Mouse (Mus musculus): ENCODE data around the gene Bcar3. TPM values are rescaled to one million over a fixed set of nuclear protein-coding genes. Genes with fewer than 3 reads are reported as not detected.

The Bcar3 gene
- polyA plus RNA-seq, 1 experiment from 2014 or later: 7.9 TPM

GRCm38 (mm10) chr3:122478735-122479134 lies 184.8 kb downstream of the Bcar3 start:
- WGBS: 76% methylated on average over 3 of the region's 3 CpGs
- Histone ChIP-seq H3K27ac (no peak overlapping the region), H3K36me3 (no peaks in the 10 kb centered on the region), H3K4me1 (replicated peaks) (peaks cover 81% of the 10 kb centered on the region), H3K4me3 (no peak overlapping the region), H3K27me3 (no peaks in the 10 kb centered on the region), H3K9me3 (no peaks in the 10 kb centered on the region), H3K9ac (no peak overlapping the region), H3K4me2 (no peak overlapping the region)
- no peak for ATAC-seq (ENCODE audit: low FRiP score)

GRCm38 (mm10) chr3:122480065-122480675 lies 186.2 kb downstream of the Bcar3 start:
- Histone ChIP-seq H3K4me2 (no peak overlapping the region), H3K9me3 (no peaks in the 10 kb centered on the region), H3K27ac (no peak overlapping the region), H3K9ac (no peak overlapping the region), H3K4me1 (replicated peaks) (peaks cover 80% of the 10 kb centered on the region), H3K36me3 (no peaks in the 10 kb centered on the region), H3K4me3 (no peak overlapping the region), H3K27me3 (no peaks in the 10 kb centered on the region)
- peak; percentile 57 for ATAC-seq (ENCODE audit: low FRiP score)
- WGBS: 35% methylated on average over 8 of the region's 8 CpGs

- Histone ChIP-seq H3K27ac (0 out of 2 replicates have a peak overlapping the region, but pooled peaks have one; percentile 13), H3K4me3 (no peak overlapping the region), H3K9me3 (no peaks in the 10 kb centered on the region), H3K36me3 (no peaks in the 10 kb centered on the region), H3K4me1 (replicated peaks) (peaks cover 72% of the 10 kb centered on the region), H3K27me3 (no peaks in the 10 kb centered on the region), H3K9ac (no peak overlapping the region), H3K4me2 (no peak overlapping the region)
- ATAC-seq (ENCODE audit: low FRiP score): no peak
- WGBS: 21% methylated on average over 5 of the region's 5 CpGs
Measured at GRCm38 (mm10) chr3:122480986-122481385, 187.1 kb downstream of the Bcar3 start.

DNA sequence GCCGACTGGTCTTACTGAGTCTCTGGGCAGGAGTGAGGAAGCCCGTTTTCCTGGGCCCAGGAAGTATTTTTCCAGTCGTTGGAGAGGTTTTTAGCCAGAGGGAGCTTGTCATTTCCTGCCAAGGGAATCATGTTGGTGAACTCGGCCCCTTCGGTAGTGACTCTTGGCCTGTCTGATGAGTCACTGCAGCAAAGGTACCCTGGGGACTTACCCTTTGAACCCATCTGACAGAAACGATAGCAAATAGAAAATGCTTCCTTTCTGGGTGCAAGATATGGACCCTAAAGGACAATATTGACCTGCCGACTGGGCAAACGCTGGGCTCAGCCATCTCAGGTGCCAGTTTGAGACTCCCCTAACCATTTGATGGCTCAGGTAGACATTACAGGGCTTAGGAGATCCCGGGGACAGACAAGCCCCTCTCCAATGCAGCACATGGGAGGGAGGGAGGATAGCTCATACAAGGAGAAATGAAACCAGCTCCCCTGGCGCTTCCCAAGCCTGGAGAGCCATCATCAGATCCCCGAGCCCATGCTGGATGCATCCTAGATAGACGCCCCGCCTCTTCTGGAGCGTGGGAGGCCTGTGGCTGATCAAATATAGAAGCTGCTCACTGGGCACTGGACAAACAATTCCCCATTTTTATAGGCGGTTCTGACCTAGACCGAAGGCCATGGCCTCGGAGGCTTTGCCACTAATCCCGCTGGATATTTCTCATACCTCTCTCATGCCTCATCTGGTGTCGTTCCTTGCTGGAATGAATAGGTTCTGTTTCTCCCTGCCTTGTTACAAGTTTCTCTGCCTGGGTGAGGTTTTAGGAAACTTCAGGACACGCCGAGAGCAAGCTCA lies 188.2 kb downstream of the Bcar3 start:
- H3K4me2 ChIP-seq: no peak overlapping the region
- 81% methylated on average over 21 of the region's 21 CpGs for WGBS
- H3K27me3 ChIP-seq: no peaks in the 10 kb centered on the region
- no peak overlapping the region for H3K27ac ChIP-seq
- H3K9me3 ChIP-seq: no peaks in the 10 kb centered on the region
- H3K4me3 ChIP-seq: no peak overlapping the region
- no peak for ATAC-seq (ENCODE audit: low FRiP score)
- peaks cover 61% of the 10 kb centered on the region for H3K4me1 ChIP-seq (replicated peaks)
- H3K36me3 ChIP-seq: no peaks in the 10 kb centered on the region
- no peak overlapping the region for H3K9ac ChIP-seq

DNA sequence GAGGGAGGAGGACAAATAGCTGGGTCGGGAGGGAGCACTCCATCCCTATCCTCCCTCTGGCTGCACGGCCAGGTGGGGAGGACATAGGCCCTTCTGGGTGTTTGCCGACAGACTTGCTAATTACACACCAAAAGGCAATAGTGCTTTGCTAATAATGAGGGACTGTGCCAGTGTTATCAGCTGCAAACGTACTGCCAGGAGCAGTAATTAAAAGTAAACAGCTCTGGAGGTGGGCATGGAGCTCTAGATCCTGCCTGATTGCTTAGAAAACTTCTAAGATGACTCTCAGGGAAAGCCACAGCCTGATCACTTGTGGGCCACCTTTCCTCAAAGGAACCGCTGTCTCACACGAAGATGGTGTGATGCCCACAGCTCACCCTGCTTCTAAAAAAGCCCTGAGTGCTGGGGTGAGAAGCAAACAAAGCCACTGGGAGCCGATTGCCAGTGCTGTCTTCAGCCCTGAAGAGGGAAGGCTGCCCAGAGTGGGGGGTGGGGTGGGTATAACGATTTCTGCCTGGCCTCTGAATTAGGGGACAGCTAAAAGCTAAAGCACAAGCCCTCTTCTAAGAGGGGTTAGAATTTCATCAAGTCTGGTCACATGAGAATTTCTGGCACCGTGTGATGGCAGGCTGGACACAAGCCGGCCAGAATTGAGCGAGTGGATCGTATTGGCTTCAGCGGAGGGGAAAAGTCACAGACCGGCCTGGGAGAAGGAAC lies 189.3 kb downstream of the Bcar3 start:
- peaks cover 54% of the 10 kb centered on the region for H3K4me1 ChIP-seq (replicated peaks)
- peak overlapping the region; percentile 48 for H3K27ac ChIP-seq
- no peaks in the 10 kb centered on the region for H3K9me3 ChIP-seq
- no peaks in the 10 kb centered on the region for H3K36me3 ChIP-seq
- H3K27me3 ChIP-seq: no peaks in the 10 kb centered on the region
- ATAC-seq (ENCODE audit: low FRiP score): peak; percentile 29; the same call in 1 of the 2 replicates
- peak overlapping the region; percentile 29 for H3K4me2 ChIP-seq
- 0 out of 2 replicates have a peak overlapping the region, but pooled peaks have one; percentile 31 for H3K9ac ChIP-seq
- 23% methylated on average over 14 of the region's 14 CpGs for WGBS
- no peak overlapping the region for H3K4me3 ChIP-seq

DNA sequence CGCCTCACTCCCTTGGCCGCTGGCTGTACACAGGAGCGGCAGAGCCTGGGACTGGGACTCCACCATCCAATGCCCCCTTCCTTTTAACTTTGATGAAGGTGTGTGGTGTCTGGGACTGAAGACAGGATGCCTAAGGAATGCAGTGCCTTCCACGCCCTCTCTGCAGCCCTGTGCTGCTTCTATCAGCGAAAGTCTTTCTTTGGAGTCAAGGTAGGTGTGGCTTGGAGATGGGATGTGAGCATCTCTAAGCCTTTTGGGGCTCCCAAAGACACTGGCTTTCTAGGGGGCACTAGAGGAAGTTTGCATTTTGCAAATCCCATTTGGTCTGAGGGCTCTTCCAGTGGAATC lies 189.8 kb downstream of the Bcar3 start:
- Histone ChIP-seq H3K9ac (0 out of 2 replicates have a peak overlapping the region, but pooled peaks have one; percentile 31), H3K4me2 (peak overlapping the region; percentile 29), H3K27ac (peak overlapping the region; percentile 48), H3K27me3 (no peaks in the 10 kb centered on the region), H3K4me1 (replicated peaks) (peaks cover 53% of the 10 kb centered on the region), H3K36me3 (no peaks in the 10 kb centered on the region), H3K9me3 (no peaks in the 10 kb centered on the region), H3K4me3 (no peak overlapping the region)
- WGBS: 24% methylated on average over 5 of the region's 5 CpGs
- ATAC-seq (ENCODE audit: low FRiP score): 0 out of 2 replicates have a peak, but pooled peaks have one; percentile 2

- ATAC-seq (ENCODE audit: low FRiP score): no peak
- Histone ChIP-seq H3K27me3 (no peaks in the 10 kb centered on the region), H3K27ac (no peak overlapping the region), H3K4me3 (no peak overlapping the region), H3K4me2 (no peak overlapping the region), H3K4me1 (replicated peaks) (peaks cover 51% of the 10 kb centered on the region), H3K36me3 (no peaks in the 10 kb centered on the region), H3K9ac (no peak overlapping the region), H3K9me3 (no peaks in the 10 kb centered on the region)
- 46% methylated on average over 3 of the region's 3 CpGs for WGBS
Measured at GRCm38 (mm10) chr3:122484301-122484700, 190.4 kb downstream of the Bcar3 start.

DNA sequence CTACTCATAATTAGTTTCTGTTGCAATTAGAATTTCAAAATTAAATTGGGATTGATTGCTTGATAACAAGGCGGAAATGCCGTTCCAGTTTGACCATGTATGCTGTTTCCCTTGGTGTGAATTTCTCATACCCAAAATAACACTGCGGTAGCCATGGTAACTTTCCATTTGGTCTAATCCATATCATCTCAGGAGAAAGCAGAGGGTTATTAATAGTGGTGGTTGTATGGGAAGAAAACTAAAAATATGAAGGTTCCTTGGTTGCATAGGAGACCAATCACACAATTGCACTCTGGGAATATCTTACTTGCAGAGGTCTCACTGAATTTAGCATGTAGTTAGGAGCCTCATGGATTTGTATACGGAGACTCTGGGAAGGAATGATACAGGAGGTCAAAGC lies 191.8 kb downstream of the Bcar3 start:
- Histone ChIP-seq H3K9me3 (no peaks in the 10 kb centered on the region), H3K4me1 (replicated peaks) (peaks cover 41% of the 10 kb centered on the region), H3K9ac (no peak overlapping the region), H3K4me2 (no peak overlapping the region), H3K27ac (no peak overlapping the region), H3K4me3 (no peak overlapping the region), H3K36me3 (no peaks in the 10 kb centered on the region), H3K27me3 (no peaks in the 10 kb centered on the region)
- no peak for ATAC-seq (ENCODE audit: low FRiP score)
- 88% methylated on average over 4 of the region's 4 CpGs for WGBS

- no peak overlapping the region for H3K9ac ChIP-seq
- peaks cover 36% of the 10 kb centered on the region for H3K4me1 ChIP-seq (replicated peaks)
- no peak for ATAC-seq (ENCODE audit: low FRiP score)
- H3K4me3 ChIP-seq: no peak overlapping the region
- H3K9me3 ChIP-seq: no peaks in the 10 kb centered on the region
- H3K36me3 ChIP-seq: no peaks in the 10 kb centered on the region
- 90% methylated on average over 4 of the region's 4 CpGs for WGBS
- H3K27ac ChIP-seq: no peak overlapping the region
- no peaks in the 10 kb centered on the region for H3K27me3 ChIP-seq
- H3K4me2 ChIP-seq: no peak overlapping the region
Measured at GRCm38 (mm10) chr3:122486193-122486592, 192.3 kb downstream of the Bcar3 start.

GRCm38 (mm10) chr3:122488051-122488754 lies 194.3 kb downstream of the Bcar3 start:
- Histone ChIP-seq H3K4me2 (no peak overlapping the region), H3K4me3 (no peak overlapping the region), H3K4me1 (replicated peaks) (peaks cover 33% of the 10 kb centered on the region), H3K36me3 (no peaks in the 10 kb centered on the region), H3K9me3 (no peaks in the 10 kb centered on the region), H3K9ac (no peak overlapping the region), H3K27ac (no peak overlapping the region), H3K27me3 (no peaks in the 10 kb centered on the region)
- 65% methylated on average over 1 of the region's 1 CpGs for WGBS
- no peak for ATAC-seq (ENCODE audit: low FRiP score)

- Histone ChIP-seq H3K36me3 (no peaks in the 10 kb centered on the region), H3K9ac (no peak overlapping the region), H3K9me3 (no peaks in the 10 kb centered on the region), H3K27me3 (no peaks in the 10 kb centered on the region), H3K27ac (no peak overlapping the region), H3K4me3 (no peak overlapping the region), H3K4me1 (replicated peaks) (peaks cover 26% of the 10 kb centered on the region), H3K4me2 (no peak overlapping the region)
- WGBS: 87% methylated on average over 6 of the region's 6 CpGs
- ATAC-seq (ENCODE audit: low FRiP score): no peak
Measured at GRCm38 (mm10) chr3:122490574-122490973, 196.6 kb downstream of the Bcar3 start.

GRCm38 (mm10) chr3:122492006-122492405 lies 198.1 kb downstream of the Bcar3 start:
- H3K4me3 ChIP-seq: no peak overlapping the region

More at GRCm38 (mm10) chr3:122492006-122492405, 198.1 kb downstream of the Bcar3 start:
- no peak for ATAC-seq (ENCODE audit: low FRiP score)
- H3K9ac ChIP-seq: no peak overlapping the region
- no peaks in the 10 kb centered on the region for H3K9me3 ChIP-seq
- WGBS: 77% methylated on average over 3 of the region's 3 CpGs
- no peaks in the 10 kb centered on the region for H3K27me3 ChIP-seq
- H3K4me1 ChIP-seq (replicated peaks): peaks cover 26% of the 10 kb centered on the region
- H3K27ac ChIP-seq: no peak overlapping the region
- no peak overlapping the region for H3K4me2 ChIP-seq
- H3K36me3 ChIP-seq: no peaks in the 10 kb centered on the region
